Mouse (Mus musculus): ENCODE data around the gene Slc22a20.

The Slc22a20 gene

GRCm38 (mm10) chr19:5986043-5986442 is at the start of gene Slc22a20:
TSS of gene Slc22a20 (minus strand) at chr19:5986143.
- DNase-seq (ENCODE audit: low spot score), result no peak

- no peak for DNase-seq (ENCODE audit: low spot score)
These were observed 44.8 kb upstream of the Slc22a20 start for GRCm38 (mm10) chr19:6030520-6031280.

GRCm38 (mm10) chr19:6029426-6029825 is 43.5 kb upstream of the Slc22a20 start:
- DNase-seq (ENCODE audit: low spot score), result no peak

GRCm38 (mm10) chr19:6028991-6029390 is 43.0 kb upstream of the Slc22a20 start:
- no peak for DNase-seq (ENCODE audit: low spot score)

GRCm38 (mm10) chr19:6023930-6024329 is 38.0 kb upstream of the Slc22a20 start:
- no peak for DNase-seq (ENCODE audit: low spot score)

- no peak for DNase-seq (ENCODE audit: low spot score)
These were observed 37.1 kb upstream of the Slc22a20 start for GRCm38 (mm10) chr19:6023059-6023458.

- no peak for DNase-seq (ENCODE audit: low spot score)
These were observed 34.3 kb upstream of the Slc22a20 start for GRCm38 (mm10) chr19:6020276-6020675.

GRCm38 (mm10) chr19:6018142-6019089 is 32.5 kb upstream of the Slc22a20 start:
- peak; percentile 89 for DNase-seq (ENCODE audit: low spot score)

GRCm38 (mm10) chr19:6016532-6016931 is 30.6 kb upstream of the Slc22a20 start:
- DNase-seq (ENCODE audit: low spot score), result no peak

- peak; percentile 74 for DNase-seq (ENCODE audit: low spot score)
These were observed 29.8 kb upstream of the Slc22a20 start, which contains the start of gene Capn1 for GRCm38 (mm10) chr19:6015511-6016315. TSS of gene Capn1 (minus strand) at chr19:6015897.

- no peak for DNase-seq (ENCODE audit: low spot score)
These were observed 29.1 kb upstream of the Slc22a20 start for GRCm38 (mm10) chr19:6014991-6015510.

GRCm38 (mm10) chr19:6013691-6014090 is 27.7 kb upstream of the Slc22a20 start:
- DNase-seq (ENCODE audit: low spot score), result no peak

- DNase-seq (ENCODE audit: low spot score), result no peak
These were observed 23.2 kb upstream of the Slc22a20 start for GRCm38 (mm10) chr19:6009137-6009536.

GRCm38 (mm10) chr19:6007013-6007412 is 21.1 kb upstream of the Slc22a20 start:
- no peak for DNase-seq (ENCODE audit: low spot score)

GRCm38 (mm10) chr19:6005541-6005940 is 19.6 kb upstream of the Slc22a20 start:
- no peak for DNase-seq (ENCODE audit: low spot score)

- no peak for DNase-seq (ENCODE audit: low spot score)
These were observed 14.0 kb upstream of the Slc22a20 start for GRCm38 (mm10) chr19:5999969-6000368.

GRCm38 (mm10) chr19:5998180-5998579 is 12.2 kb upstream of the Slc22a20 start:
- no peak for DNase-seq (ENCODE audit: low spot score)

GRCm38 (mm10) chr19:5994711-5995110 is 8.8 kb upstream of the Slc22a20 start:
- no peak for DNase-seq (ENCODE audit: low spot score)

- DNase-seq (ENCODE audit: low spot score), result no peak
These were observed 6.1 kb upstream of the Slc22a20 start for GRCm38 (mm10) chr19:5992012-5992411.

GRCm38 (mm10) chr19:5991467-5991866 is 5.5 kb upstream of the Slc22a20 start:
- no peak for DNase-seq (ENCODE audit: low spot score)

- no peak for DNase-seq (ENCODE audit: low spot score)
These were observed 5.0 kb upstream of the Slc22a20 start for GRCm38 (mm10) chr19:5990921-5991320.

GRCm38 (mm10) chr19:5990033-5990432 is 4.1 kb upstream of the Slc22a20 start:
- no peak for DNase-seq (ENCODE audit: low spot score)

All from T-cell, adult 2 months (primary cell).